Mouse (Mus musculus) liver, embryonic 15.5 days (tissue): Measurements from ENCODE around the gene Cdc14a. TPM values are rescaled to one million over a fixed set of nuclear protein-coding genes. Genes with fewer than 3 reads are reported as not detected.

Experiments
- ATAC-seq: fragments of 200-750 bp; cut with Nextera tagmentation; 2 replicates; pipeline ENCODE4 v1.8.0; 2017; ENCODE audit warnings: moderate number of reproducible peaks, mild to moderate bottlenecking, moderate library complexity; ENCODE audit not compliant: insufficient read depth
- H3K27ac ChIP-seq: fragments of 300-500 bp; sonication (generic); replicated peaks from 2 replicates; pipeline ENCODE4 v1.5.1; 2015; ENCODE audit warnings: mild to moderate bottlenecking, inconsistent platforms
- H3K27me3 ChIP-seq: fragments of 300-500 bp; sonication (generic); 2 replicates; pipeline ENCODE4 v1.6.1; 2015; ENCODE audit warnings: mild to moderate bottlenecking, inconsistent platforms
- H3K36me3 ChIP-seq: fragments of 300-500 bp; sonication (generic); replicated peaks from 2 replicates; pipeline ENCODE4 v1.6.1; 2015; ENCODE audit warnings: moderate library complexity, mild to moderate bottlenecking, inconsistent platforms
- H3K4me1 ChIP-seq: fragments of 300-500 bp; sonication (generic); replicated peaks from 2 replicates; pipeline ENCODE4 v1.6.1; 2015; ENCODE audit warnings: inconsistent platforms
- H3K4me2 ChIP-seq: fragments of 300-500 bp; sonication (generic); 2 replicates; pipeline ENCODE4 v1.6.1; 2015; ENCODE audit warnings: moderate library complexity, mild to moderate bottlenecking, inconsistent platforms
- H3K4me3 ChIP-seq: fragments of 300-500 bp; sonication (generic); replicated peaks from 2 replicates; pipeline ENCODE4 v1.5.1; 2015; ENCODE audit warnings: mild to moderate bottlenecking, inconsistent platforms
- H3K9ac ChIP-seq: fragments of 300-500 bp; sonication (generic); 2 replicates; pipeline ENCODE4 v1.6.1; 2015; ENCODE audit warnings: moderate library complexity, mild to moderate bottlenecking, inconsistent platforms
- H3K9me3 ChIP-seq: fragments of 300-500 bp; sonication (generic); replicated peaks from 2 replicates; pipeline ENCODE4 v1.6.1; 2016; ENCODE audit warnings: inconsistent platforms
- WGBS: fragments of 180-500 bp; shearing (Covaris S2); methylation state at CpG from one replicate; pipeline ENCODE4 v1.1.7; 2015; ENCODE audit warnings: mixed read lengths; ENCODE audit not compliant: insufficient replicate concordance; 5-methylcytosine and 5-hydroxymethylcytosine counted together
- polyA plus RNA-seq: library from polyadenylated mRNA; unstranded; fragments of >200 nt; fragmentation: Nextera tagmentation; extraction: Ambion mirVana; gene quantifications from 2 replicates; pipeline ENCODE4 v1.2.1, GENCODE M21; 2015

The Cdc14a gene
- polyA plus RNA-seq, 1 experiment from 2014 or later: 2.1 TPM

DNA sequence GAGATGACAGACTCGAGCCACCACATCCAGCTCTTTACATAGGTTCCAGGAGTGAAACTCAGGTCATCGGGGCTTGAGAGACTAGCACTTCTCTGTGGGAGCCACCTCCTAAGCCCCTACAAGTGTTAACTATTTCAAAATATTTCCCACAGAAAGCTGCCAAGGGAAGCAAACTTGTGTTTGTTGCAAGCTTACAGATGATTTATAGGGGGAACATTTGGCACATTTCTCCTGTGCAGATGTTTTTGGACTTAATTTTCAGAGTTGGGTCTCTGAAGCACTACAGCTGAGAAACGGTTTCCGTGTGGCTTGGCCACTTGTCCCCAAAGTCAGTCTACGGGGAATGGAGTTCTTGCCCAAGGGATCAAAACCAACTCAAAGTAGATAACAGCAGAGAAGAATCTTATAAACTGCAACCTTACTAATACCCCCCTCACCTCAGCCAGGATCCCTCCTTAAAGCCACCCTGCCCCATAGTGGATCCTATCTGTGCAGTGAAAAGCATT lies 28.9 kb downstream of the Cdc14a start:
- H3K4me1 ChIP-seq: peaks cover 28% of the 10 kb centered on the region
- WGBS: 71% methylated on average over 5 of the region's 5 CpGs
- H3K4me3 ChIP-seq: no peak overlapping the region
- H3K36me3 ChIP-seq: no peaks in the 10 kb centered on the region
- H3K9ac ChIP-seq: no peak overlapping the region
- no peak overlapping the region for H3K27ac ChIP-seq
- H3K4me2 ChIP-seq: no peak overlapping the region
- H3K9me3 ChIP-seq: no peaks in the 10 kb centered on the region
- no peaks in the 10 kb centered on the region for H3K27me3 ChIP-seq
- ATAC-seq: no peak

DNA sequence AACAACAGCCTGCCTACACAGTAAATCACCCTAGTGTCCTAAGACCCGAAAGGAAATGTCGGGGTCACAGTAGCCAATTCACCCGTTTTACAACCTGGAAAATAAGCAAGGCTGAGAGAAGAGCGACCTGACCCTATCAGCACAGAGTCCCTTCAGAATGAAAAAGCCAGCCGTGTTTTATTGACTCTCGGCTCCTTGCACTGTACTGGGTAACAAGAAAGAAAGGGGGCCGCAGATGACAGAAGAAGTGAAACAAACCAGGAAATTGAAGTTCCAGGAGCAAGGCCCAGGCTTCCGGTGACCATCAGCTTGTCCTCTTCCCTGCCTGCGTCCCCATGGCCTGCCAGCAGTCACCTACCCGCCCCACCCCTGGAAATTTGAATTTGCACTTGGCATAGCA lies 32.4 kb downstream of the Cdc14a start:
- Histone ChIP-seq H3K9ac (no peak overlapping the region), H3K4me2 (no peak overlapping the region), H3K9me3 (no peaks in the 10 kb centered on the region), H3K27me3 (no peaks in the 10 kb centered on the region), H3K36me3 (no peaks in the 10 kb centered on the region), H3K4me1 (peaks cover 56% of the 10 kb centered on the region), H3K4me3 (no peak overlapping the region), H3K27ac (no peak overlapping the region)
- ATAC-seq: no peak
- 61% methylated on average over 10 of the region's 10 CpGs for WGBS

DNA sequence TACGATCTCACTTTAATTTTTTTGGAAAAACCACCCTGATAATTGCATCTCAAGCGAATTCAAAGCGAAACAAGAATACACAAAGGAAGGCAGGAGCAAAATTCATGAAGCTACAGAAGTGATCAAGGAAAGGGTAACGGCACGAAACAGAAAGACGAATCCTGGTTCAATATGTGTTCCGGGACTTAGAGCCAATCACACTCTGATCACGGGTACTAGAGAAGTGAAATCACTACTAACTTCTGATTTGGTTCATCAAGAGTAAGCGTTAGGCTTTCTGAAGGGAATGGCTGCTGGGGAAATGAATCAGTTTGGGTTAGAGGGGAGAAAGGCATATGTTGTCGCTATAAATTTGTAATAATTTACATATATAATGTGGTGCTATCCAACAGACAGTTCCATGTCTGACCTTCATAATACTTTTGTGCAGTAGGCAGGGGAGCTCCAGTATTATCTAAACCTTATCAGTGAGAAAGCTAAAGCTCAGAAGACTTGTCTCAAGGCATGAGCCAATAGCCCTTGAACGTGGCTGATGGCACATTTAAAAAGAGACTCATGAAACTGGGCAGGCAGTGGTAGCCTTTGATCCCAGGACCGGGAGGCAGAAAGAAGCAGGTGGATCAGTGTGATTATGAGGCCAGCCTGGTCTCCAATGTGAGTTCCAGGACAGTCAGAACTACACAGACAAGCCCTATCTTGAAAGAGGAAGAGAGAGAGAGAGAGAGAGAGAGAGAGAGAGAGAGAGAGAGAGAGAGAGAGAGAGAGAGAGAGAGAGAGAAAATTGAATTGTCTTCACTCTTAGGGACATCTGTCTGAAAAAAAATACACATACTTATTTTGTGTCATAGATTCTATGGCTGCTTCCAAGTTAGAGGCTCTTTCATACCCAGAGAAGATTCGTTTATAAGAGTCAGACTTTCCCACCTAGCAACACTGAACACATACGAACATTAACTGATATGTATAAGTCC lies 34.0 kb downstream of the Cdc14a start:
- Histone ChIP-seq H3K4me2 (peak overlapping the region; percentile 69), H3K4me3 (peak overlapping the region; percentile 41)
- ATAC-seq: peak; percentile 39

DNA sequence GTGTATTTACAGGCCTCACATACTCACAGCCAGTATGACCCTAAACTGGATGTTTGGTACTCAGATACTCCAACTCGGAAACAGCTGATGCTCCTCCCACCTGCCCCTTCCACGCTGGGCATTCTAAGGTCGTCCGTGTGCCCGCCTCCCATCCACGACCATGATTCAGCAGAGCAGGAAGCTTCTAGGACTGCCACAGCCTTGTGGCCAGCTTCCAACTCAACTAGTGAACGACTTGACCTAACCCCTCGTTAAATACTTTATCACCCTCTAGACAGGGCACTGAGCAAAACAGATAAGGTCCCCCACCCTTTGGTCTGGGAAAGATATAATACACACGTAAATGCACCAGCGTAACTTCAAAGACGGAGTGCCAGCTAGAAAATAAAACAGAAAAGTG lies 35.0 kb downstream of the Cdc14a start:
- ATAC-seq: peak; percentile 95
- H3K4me2 ChIP-seq: peak overlapping the region; percentile 69
- WGBS: 21% methylated on average over 11 of the region's 11 CpGs

More for the DNA sequence above, 34.0 kb downstream of the Cdc14a start:
- no peaks in the 10 kb centered on the region for H3K9me3 ChIP-seq
- H3K36me3 ChIP-seq: no peaks in the 10 kb centered on the region
- H3K9ac ChIP-seq: peak overlapping the region; percentile 14
- 49% methylated on average over 14 of the region's 14 CpGs for WGBS
- no peaks in the 10 kb centered on the region for H3K27me3 ChIP-seq
- peak overlapping the region; percentile 88 for H3K27ac ChIP-seq
- H3K4me1 ChIP-seq: peaks cover 64% of the 10 kb centered on the region

DNA sequence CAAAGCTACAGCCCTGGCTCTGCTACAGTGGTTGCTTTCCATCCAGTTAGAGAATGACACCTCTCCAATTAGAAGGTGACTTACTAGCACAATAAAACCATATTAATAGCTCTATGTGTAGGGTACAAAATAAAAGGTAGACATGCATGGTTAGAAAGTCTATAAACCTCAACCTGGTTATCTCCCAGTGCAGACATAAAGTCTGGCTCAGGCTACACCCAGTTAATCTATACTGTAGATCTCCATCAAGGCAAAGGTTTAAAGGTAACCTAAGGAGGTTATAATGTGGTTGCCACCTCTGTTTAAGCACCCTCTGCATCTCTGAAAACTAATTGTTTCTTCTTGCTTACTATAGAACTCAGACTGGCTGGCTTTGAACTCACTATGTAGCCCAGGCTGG lies 36.9 kb downstream of the Cdc14a start:
- peak overlapping the region; percentile 46 for H3K27ac ChIP-seq
- peaks cover 71% of the 10 kb centered on the region for H3K4me1 ChIP-seq
- H3K4me2 ChIP-seq: peak overlapping the region; percentile 24; the same call in 1 of the 2 replicates
- no peak for ATAC-seq
- H3K36me3 ChIP-seq: no peaks in the 10 kb centered on the region
- no peaks in the 10 kb centered on the region for H3K27me3 ChIP-seq
- no peaks in the 10 kb centered on the region for H3K9me3 ChIP-seq
- no peak overlapping the region for H3K9ac ChIP-seq
- no peak overlapping the region for H3K4me3 ChIP-seq

More for the DNA sequence above, 35.0 kb downstream of the Cdc14a start:
- Histone ChIP-seq H3K4me1 (peaks cover 71% of the 10 kb centered on the region), H3K36me3 (no peaks in the 10 kb centered on the region), H3K27ac (peak overlapping the region; percentile 88), H3K9me3 (no peaks in the 10 kb centered on the region), H3K9ac (peak overlapping the region; percentile 14), H3K4me3 (peak overlapping the region; percentile 41), H3K27me3 (no peaks in the 10 kb centered on the region)

DNA sequence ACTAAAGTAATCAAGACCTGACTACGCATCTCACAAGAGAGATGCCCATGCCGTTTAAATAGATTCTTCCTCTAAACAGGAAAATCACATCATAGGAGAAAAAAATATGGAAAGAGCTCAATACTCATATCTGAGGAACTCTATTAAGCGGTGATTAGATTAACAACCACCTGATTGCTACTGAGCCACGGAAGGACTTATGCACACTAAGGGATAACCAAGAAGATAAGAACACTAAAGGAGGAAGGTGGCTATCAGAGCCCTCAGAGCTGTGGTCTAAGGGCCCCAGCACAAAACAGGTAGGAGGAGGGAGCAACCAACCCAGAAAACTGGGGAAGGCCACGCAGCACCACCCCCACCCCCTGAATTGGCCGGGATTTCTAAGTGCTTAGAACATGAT lies 37.5 kb downstream of the Cdc14a start:
- peaks cover 67% of the 10 kb centered on the region for H3K4me1 ChIP-seq
- H3K27me3 ChIP-seq: no peaks in the 10 kb centered on the region
- H3K9me3 ChIP-seq: no peaks in the 10 kb centered on the region
- no peak for ATAC-seq
- peak overlapping the region; percentile 46 for H3K27ac ChIP-seq
- H3K36me3 ChIP-seq: no peaks in the 10 kb centered on the region
- H3K4me3 ChIP-seq: no peak overlapping the region
- no peak overlapping the region for H3K9ac ChIP-seq
- 49% methylated on average over 6 of the region's 6 CpGs for WGBS
- peak overlapping the region; percentile 24; the same call in 1 of the 2 replicates for H3K4me2 ChIP-seq

DNA sequence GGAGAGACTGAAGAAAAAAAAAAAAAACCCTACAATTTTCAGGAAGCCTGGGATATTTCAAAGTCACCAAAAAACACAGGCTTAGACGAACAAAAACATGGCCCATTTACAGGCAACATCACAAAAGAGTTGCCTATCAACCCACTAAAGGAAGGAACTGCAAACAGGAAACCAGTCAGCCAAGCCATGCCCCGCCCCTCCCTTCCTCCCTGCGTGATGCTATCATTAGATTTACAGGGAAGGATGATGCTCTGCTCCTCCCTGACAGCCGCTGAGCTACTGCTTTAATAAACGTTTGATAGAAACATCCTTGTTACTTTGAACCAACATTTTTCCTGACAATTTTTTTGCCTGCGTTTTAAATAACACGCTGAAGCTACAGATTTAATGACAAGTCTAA lies 39.5 kb downstream of the Cdc14a start:
- H3K4me3 ChIP-seq: no peak overlapping the region
- no peaks in the 10 kb centered on the region for H3K27me3 ChIP-seq
- H3K9ac ChIP-seq: no peak overlapping the region
- no peaks in the 10 kb centered on the region for H3K36me3 ChIP-seq
- H3K4me1 ChIP-seq: peaks cover 47% of the 10 kb centered on the region
- no peak overlapping the region for H3K27ac ChIP-seq
- H3K4me2 ChIP-seq: no peak overlapping the region
- no peaks in the 10 kb centered on the region for H3K9me3 ChIP-seq
- no peak for ATAC-seq
- WGBS: 44% methylated on average over 7 of the region's 7 CpGs

DNA sequence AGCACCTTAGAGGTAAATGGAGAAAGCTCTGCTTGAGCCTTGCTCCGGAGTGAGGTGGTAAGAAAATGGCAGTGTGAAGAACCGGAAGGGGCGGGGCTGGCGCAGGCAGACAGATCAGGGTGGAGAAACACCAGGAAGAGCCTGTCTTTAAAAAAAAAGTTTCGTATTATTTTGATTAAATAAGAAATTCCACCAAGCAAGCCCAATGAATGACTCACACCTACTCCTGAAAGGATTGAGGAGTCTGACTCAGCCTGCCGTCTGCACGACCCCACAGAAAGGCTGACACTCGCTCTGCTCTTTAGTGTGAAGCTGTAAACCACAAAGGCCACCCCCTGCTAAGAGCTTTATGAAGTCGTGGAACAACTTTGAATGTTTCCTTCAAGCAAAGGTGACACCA lies 43.5 kb downstream of the Cdc14a start:
- no peak overlapping the region for H3K27ac ChIP-seq
- H3K27me3 ChIP-seq: no peaks in the 10 kb centered on the region
- H3K36me3 ChIP-seq: no peaks in the 10 kb centered on the region
- 58% methylated on average over 9 of the region's 9 CpGs for WGBS
- no peak for ATAC-seq
- no peaks in the 10 kb centered on the region for H3K9me3 ChIP-seq
- no peak overlapping the region for H3K4me3 ChIP-seq
- no peak overlapping the region for H3K9ac ChIP-seq
- H3K4me2 ChIP-seq: no peak overlapping the region
- peaks cover 10% of the 10 kb centered on the region for H3K4me1 ChIP-seq

DNA sequence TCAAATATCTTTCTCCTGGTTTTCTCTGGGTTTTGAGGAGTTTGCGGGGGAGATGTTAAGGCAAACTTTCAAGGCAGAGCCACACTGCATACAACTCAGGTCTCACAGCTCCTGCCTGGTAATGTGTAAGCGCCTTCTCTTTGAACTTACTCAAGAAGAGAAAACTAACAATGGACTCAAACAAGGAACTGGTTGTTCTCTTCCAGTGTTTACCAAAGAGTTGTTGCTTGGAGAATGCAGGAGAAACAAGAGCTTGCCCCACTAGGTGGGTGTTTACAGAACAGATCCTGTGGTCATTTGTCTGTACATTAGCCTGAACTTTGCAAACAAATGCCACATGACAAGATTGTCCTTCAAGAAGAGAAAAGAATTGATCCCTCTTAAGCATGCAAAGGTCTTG lies 48.4 kb downstream of the Cdc14a start:
- no peak for ATAC-seq
- no peaks in the 10 kb centered on the region for H3K36me3 ChIP-seq
- no peak overlapping the region for H3K4me2 ChIP-seq
- H3K27me3 ChIP-seq: no peaks in the 10 kb centered on the region
- H3K4me3 ChIP-seq: no peak overlapping the region
- H3K4me1 ChIP-seq: no peaks in the 10 kb centered on the region
- WGBS: 87% methylated on average over 2 of the region's 2 CpGs
- no peak overlapping the region for H3K9ac ChIP-seq
- no peaks in the 10 kb centered on the region for H3K9me3 ChIP-seq
- no peak overlapping the region for H3K27ac ChIP-seq

DNA sequence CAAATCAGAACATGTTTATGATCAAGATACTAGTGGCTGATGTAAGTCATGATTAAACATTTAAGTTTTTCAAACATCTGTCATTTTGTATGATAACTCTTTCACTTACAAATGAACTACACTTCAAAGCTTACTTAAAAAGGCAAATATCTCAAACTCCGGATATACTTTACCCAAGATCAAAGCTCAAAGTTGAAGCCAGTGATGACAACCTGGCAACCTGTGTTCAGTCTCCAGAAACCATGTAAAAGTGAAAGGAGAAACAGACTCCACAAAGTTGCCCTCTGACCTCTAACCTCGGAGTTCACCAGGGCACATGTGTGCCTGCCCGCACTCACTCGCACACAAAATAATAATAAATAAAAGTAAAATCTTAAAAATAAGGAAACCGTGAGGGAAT lies 49.3 kb downstream of the Cdc14a start:
- H3K9ac ChIP-seq: no peak overlapping the region
- H3K27ac ChIP-seq: no peak overlapping the region
- ATAC-seq: no peak
- H3K4me1 ChIP-seq: no peaks in the 10 kb centered on the region
- H3K4me3 ChIP-seq: no peak overlapping the region
- no peaks in the 10 kb centered on the region for H3K36me3 ChIP-seq
- no peak overlapping the region for H3K4me2 ChIP-seq
- H3K27me3 ChIP-seq: no peaks in the 10 kb centered on the region
- H3K9me3 ChIP-seq: no peaks in the 10 kb centered on the region
- 79% methylated on average over 5 of the region's 5 CpGs for WGBS

DNA sequence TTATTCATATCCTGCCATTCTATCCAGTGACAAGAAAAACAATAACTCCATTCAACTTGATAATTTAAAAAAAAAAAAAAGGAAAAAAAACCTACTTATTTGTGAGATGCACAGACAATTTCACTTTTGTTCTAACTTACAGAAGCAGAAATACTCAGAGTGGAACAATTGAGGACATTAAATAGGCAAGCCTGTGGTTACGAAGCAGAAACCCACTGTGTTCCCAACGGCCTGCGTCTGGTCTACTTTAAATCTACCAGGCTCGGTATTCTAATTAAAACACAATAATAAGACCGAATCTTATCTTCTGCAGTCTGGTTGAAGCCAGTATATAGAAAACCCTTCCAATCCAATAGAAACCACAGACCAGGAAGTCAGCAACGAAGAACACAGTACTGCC lies 50.6 kb downstream of the Cdc14a start:
- H3K4me2 ChIP-seq: no peak overlapping the region
- H3K9me3 ChIP-seq: no peaks in the 10 kb centered on the region
- no peaks in the 10 kb centered on the region for H3K4me1 ChIP-seq
- no peak overlapping the region for H3K9ac ChIP-seq
- H3K4me3 ChIP-seq: no peak overlapping the region
- no peak for ATAC-seq
- H3K36me3 ChIP-seq: no peaks in the 10 kb centered on the region
- no peak overlapping the region for H3K27ac ChIP-seq
- 64% methylated on average over 6 of the region's 6 CpGs for WGBS
- H3K27me3 ChIP-seq: no peaks in the 10 kb centered on the region
